Mouse (Mus musculus): Measurements from ENCODE around the gene Cnnm2.

GRCm38 (mm10) chr19:46792480-46792879 is 31.1 kb downstream of the Cnnm2 start:
- no peak for TF ChIP-seq CTCF (IDR thresholded peaks at IDR 0.05; ENCODE audit: borderline replicate concordance, insufficient read depth, low read length)
- no peak for TF ChIP-seq POLR2A (IDR thresholded peaks at IDR 0.05; ENCODE audit: low read depth, low read length)

All from embryonic fibroblast, embryonic 13.5 days (primary cell).